Mouse (Mus musculus) neural tube, embryonic 12.5 days (tissue): ENCODE measurements around the gene Angpt4. TPM values are rescaled to one million over a fixed set of nuclear protein-coding genes. Genes with fewer than 3 reads are reported as not detected.

ENCODE experiments used
- ATAC-seq: fragments of 200-750 bp; cut with Nextera tagmentation; 2 replicates; pipeline ENCODE4 v1.8.0; 2017; ENCODE audit warnings: low read depth, mild to moderate bottlenecking, moderate TSS enrichment, moderate library complexity; ENCODE audit not compliant: low FRiP score
- H3K27ac ChIP-seq: fragments of 300-500 bp; sonication (generic); 2 replicates; pipeline ENCODE4 v1.5.1; 2016
- H3K27me3 ChIP-seq: fragments of 300-500 bp; sonication (generic); replicated peaks from 2 replicates; pipeline ENCODE4 v1.6.1; 2016; ENCODE audit warnings: mild to moderate bottlenecking
- H3K36me3 ChIP-seq: fragments of 300-500 bp; sonication (generic); 2 replicates; pipeline ENCODE4 v1.6.1; 2016; ENCODE audit warnings: mild to moderate bottlenecking
- H3K4me1 ChIP-seq: fragments of 300-500 bp; sonication (generic); 2 replicates; pipeline ENCODE4 v1.6.1; 2016
- H3K4me2 ChIP-seq: fragments of 300-500 bp; sonication (generic); replicated peaks from 2 replicates; pipeline ENCODE4 v1.6.1; 2016; ENCODE audit warnings: mild to moderate bottlenecking
- H3K4me3 ChIP-seq: fragments of 300-500 bp; sonication (generic); 2 replicates; pipeline ENCODE4 v1.5.1; 2016
- H3K9ac ChIP-seq: fragments of 300-500 bp; sonication (generic); 2 replicates; pipeline ENCODE4 v1.6.1; 2016; ENCODE audit warnings: mild to moderate bottlenecking
- H3K9me3 ChIP-seq: fragments of 300-500 bp; sonication (generic); 2 replicates; pipeline ENCODE4 v1.6.1; 2016; ENCODE audit warnings: mild to moderate bottlenecking
- WGBS: fragments of 180-500 bp; shearing (Covaris S2); methylation state at CpG from one replicate; pipeline ENCODE4 v1.1.7; 2016; 5-methylcytosine and 5-hydroxymethylcytosine counted together
- polyA plus RNA-seq: library from polyadenylated mRNA; unstranded; fragments of >200 nt; fragmentation: Nextera tagmentation; extraction: Ambion mirVana; gene quantifications from 2 replicates; pipeline ENCODE4 v1.2.1, GENCODE M21; 2016

Gene Angpt4
- polyA plus RNA-seq, 1 experiment from 2014 or later: 0.39 TPM

DNA sequence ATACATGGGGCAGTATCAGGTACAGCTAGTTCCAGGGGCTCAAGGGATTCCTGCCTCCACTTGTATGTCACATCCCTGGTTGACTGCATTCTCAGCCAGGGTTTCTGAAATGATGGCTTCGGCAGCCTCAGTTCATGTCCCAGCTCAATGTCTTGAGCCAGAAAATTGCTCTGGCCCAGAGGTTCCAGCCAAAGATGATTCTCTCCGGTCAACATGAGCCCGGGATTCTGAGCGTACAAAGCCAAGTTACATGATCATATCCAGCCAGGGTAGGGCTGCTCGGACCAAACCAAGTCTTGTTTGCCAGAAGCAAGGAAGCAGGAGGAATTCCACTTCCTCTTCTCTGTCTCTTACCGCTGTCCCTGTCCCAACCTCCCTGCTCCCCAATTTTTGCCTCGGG is 37.3 kb downstream of the Angpt4 start:
- Histone ChIP-seq H3K9ac (no peak overlapping the region), H3K4me1 (no peaks in the 10 kb centered on the region), H3K27me3 (no peaks in the 10 kb centered on the region), H3K27ac (no peak overlapping the region), H3K36me3 (no peaks in the 10 kb centered on the region), H3K4me2 (no peak overlapping the region), H3K4me3 (no peak overlapping the region), H3K9me3 (no peaks in the 10 kb centered on the region)
- no peak for ATAC-seq
- 84% methylated on average over 7 of the region's 7 CpGs for WGBS

DNA sequence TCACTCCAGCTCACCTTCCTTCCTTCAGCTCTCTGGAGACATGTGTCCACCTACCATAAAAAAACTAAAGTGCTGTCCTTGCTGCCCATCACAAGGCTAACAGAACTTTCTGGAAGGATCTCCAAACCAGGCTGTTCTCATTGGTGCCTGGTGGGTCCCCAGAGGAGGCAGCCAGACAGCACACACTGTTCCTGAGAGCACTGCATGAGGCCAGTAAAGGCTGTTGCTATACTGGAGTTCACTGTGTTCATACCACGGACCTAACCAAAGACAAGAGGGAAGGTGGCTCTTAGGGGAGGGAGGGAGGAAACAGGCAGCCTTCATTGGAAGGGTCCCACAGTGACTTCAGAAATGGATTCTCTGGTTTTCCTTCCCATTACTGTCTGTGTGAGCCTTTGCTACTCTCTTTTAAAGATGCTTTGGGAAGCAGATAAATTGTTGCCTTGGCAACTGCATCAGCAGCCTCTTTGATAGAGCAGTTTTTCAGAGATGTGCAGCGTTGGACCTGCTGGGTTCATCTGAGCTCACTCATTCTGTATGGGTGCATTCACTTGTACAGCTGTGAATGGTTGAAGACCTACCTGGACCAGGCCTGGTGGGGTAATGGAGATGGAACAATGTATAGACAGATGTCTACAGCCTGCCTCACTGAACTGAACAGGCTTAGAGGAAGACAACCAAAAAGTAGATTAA is 38.2 kb downstream of the Angpt4 start:
- H3K27ac ChIP-seq: no peak overlapping the region
- H3K36me3 ChIP-seq: no peaks in the 10 kb centered on the region
- WGBS: 77% methylated on average over 2 of the region's 2 CpGs
- ATAC-seq: no peak
- no peak overlapping the region for H3K4me3 ChIP-seq
- no peak overlapping the region for H3K9ac ChIP-seq
- H3K4me2 ChIP-seq: no peak overlapping the region
- H3K4me1 ChIP-seq: no peaks in the 10 kb centered on the region
- no peaks in the 10 kb centered on the region for H3K27me3 ChIP-seq
- H3K9me3 ChIP-seq: no peaks in the 10 kb centered on the region

DNA sequence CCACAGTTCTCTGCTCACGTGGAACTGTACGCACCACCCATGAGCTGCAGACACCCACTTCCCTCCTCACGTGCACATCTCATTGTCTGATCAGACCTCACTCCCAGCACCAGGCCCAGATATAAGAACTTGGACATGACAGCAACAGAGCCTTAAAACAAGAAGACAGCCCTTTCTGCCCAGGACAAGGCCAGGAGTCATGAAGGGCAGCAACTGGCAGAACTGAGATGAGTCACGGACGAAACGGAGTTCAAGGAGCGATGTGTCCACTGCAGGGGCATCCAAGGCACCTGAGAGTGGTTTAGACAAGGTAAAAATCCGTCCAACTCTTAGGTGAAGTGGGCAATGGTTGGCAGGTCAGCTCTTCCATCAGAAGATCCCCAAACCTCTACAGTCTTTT is 42.7 kb downstream of the Angpt4 start:
- H3K4me1 ChIP-seq: no peaks in the 10 kb centered on the region
- no peak overlapping the region for H3K9ac ChIP-seq
- no peak overlapping the region for H3K27ac ChIP-seq
- no peak overlapping the region for H3K4me3 ChIP-seq
- no peak for ATAC-seq
- no peaks in the 10 kb centered on the region for H3K36me3 ChIP-seq
- WGBS: 88% methylated on average over 8 of the region's 8 CpGs
- H3K9me3 ChIP-seq: no peaks in the 10 kb centered on the region
- H3K27me3 ChIP-seq: no peaks in the 10 kb centered on the region
- no peak overlapping the region for H3K4me2 ChIP-seq

DNA sequence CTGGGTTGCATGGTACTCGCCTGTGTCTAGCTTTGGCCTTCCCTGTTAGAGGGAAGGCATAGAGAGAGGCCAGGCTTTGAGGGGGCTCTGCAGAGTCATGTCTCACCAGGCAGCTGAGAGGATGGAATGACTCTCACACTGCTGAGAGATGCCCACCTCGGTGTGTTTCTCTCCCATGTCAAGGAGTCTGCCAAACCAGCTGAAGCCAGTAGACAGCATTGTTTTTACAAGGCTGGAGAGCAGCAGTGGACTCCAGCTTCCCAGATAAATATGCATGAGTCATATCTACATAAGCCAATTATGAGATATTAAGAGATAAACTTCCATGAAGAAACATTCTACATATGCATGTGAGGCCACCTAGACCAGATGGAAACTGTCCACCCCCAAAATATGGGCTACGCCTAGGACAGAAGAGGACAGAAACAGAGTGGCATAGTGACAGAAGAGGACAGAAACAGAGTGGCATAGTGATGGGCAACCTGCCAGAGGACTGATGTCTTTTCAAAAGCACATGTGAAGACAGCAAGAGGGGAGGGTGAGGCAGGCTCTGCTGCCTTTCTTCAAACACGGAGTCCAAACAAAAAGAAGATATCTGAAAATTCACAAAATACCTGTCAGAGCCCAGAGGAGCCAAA is 45.6 kb downstream of the Angpt4 start:
- Histone ChIP-seq H3K4me3 (no peak overlapping the region), H3K27me3 (no peaks in the 10 kb centered on the region), H3K36me3 (no peaks in the 10 kb centered on the region), H3K27ac (no peak overlapping the region), H3K4me2 (no peak overlapping the region), H3K9ac (no peak overlapping the region), H3K4me1 (no peaks in the 10 kb centered on the region; the same call in 1 of the 2 replicates), H3K9me3 (no peaks in the 10 kb centered on the region)
- no peak for ATAC-seq
- WGBS: 86% methylated on average over 4 of the region's 4 CpGs

GRCm38 (mm10) chr2:151959274-151959673 is 48.3 kb downstream of the Angpt4 start:
- H3K9ac ChIP-seq: no peak overlapping the region
- H3K4me3 ChIP-seq: no peak overlapping the region
- no peak for ATAC-seq
- H3K36me3 ChIP-seq: no peaks in the 10 kb centered on the region
- WGBS: 36% methylated on average over 5 of the region's 5 CpGs
- no peak overlapping the region for H3K4me2 ChIP-seq
- H3K4me1 ChIP-seq: peaks cover 14% of the 10 kb centered on the region
- no peaks in the 10 kb centered on the region for H3K27me3 ChIP-seq
- H3K9me3 ChIP-seq: no peaks in the 10 kb centered on the region
- no peak overlapping the region for H3K27ac ChIP-seq

DNA sequence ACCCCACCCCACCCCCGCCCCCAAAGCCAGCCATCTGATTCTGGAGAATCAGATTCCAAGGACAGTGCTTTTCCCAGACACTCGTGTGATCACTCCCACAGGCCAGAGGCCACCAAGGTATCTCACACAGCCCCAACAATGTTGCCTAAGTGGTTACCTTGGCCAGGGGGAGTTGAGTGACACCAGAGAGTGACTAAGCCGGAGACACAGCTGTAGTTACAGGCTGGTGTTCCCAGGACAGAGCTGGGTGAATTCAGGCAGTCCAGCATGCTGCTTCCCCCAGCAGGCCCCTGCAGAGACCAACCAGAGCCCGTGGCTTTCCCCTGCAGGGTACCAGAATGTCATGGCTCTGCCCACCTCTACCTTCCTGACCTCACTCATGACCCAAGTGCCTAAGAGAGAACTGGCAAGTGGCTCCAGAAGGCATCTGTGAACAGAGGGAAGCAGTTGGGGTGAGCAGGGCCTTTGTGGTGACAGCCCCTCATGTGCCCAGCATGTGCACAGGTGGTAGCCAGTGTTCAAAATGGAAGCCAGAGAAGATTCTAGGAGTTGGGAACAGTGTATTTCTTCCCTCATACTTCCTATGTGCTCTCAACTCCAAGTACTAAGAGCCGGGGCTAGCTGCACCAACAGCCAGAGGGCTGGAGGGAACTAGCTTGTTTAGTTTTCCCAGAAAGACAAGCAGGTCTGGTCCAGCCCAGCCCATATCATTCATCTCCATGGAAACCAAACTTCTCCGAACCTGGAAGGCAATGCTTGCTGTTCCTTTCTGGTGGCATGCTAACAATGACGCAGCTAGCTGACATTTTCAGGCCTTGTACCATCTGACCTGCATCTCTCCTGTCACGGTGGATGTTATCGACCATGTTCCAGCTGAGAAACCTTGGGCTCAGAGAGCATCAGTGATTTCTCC is 50.5 kb downstream of the Angpt4 start:
- WGBS: 56% methylated on average over 9 of the region's 9 CpGs
- no peaks in the 10 kb centered on the region for H3K9me3 ChIP-seq
- H3K4me1 ChIP-seq: peaks cover 23% of the 10 kb centered on the region
- H3K36me3 ChIP-seq: no peaks in the 10 kb centered on the region
- no peak overlapping the region for H3K9ac ChIP-seq
- no peak overlapping the region for H3K27ac ChIP-seq
- ATAC-seq: no peak
- H3K4me2 ChIP-seq: no peak overlapping the region
- no peaks in the 10 kb centered on the region for H3K27me3 ChIP-seq
- no peak overlapping the region for H3K4me3 ChIP-seq

- Histone ChIP-seq H3K9me3 (no peaks in the 10 kb centered on the region), H3K9ac (no peak overlapping the region), H3K4me3 (no peak overlapping the region), H3K36me3 (no peaks in the 10 kb centered on the region), H3K27ac (no peak overlapping the region), H3K27me3 (no peaks in the 10 kb centered on the region), H3K4me2 (no peak overlapping the region), H3K4me1 (peaks cover 31% of the 10 kb centered on the region)
- 68% methylated on average over 10 of the region's 10 CpGs for WGBS
- no peak for ATAC-seq
Measured at GRCm38 (mm10) chr2:151962474-151962873, 51.5 kb downstream of the Angpt4 start.

DNA sequence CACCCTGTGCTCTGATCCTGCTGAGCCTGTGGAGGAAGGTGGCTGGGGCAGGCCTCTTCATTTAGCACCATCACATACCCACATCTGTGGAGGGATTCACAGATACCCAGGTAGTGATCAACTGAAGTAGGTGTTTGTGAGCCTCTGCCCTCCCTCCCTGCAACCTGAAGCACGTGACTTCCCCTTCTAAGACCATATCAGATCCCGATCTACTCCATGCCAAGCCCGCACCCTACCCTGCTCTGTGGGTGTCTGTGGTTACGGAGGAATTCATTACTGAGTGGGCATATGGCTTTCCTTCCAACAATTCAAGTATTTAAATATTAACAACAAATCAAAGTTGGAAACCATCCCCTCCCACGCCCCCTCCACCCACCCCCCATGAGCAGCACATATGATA is 52.3 kb downstream of the Angpt4 start:
- H3K4me2 ChIP-seq: no peak overlapping the region
- no peaks in the 10 kb centered on the region for H3K36me3 ChIP-seq
- no peaks in the 10 kb centered on the region for H3K27me3 ChIP-seq
- no peak overlapping the region for H3K9ac ChIP-seq
- WGBS: 87% methylated on average over 5 of the region's 5 CpGs
- H3K9me3 ChIP-seq: no peaks in the 10 kb centered on the region
- peaks cover 39% of the 10 kb centered on the region for H3K4me1 ChIP-seq
- no peak overlapping the region for H3K4me3 ChIP-seq
- H3K27ac ChIP-seq: no peak overlapping the region
- ATAC-seq: no peak

- WGBS: 3% methylated on average over 9 of the region's 9 CpGs
- H3K4me1 ChIP-seq: peaks cover 46% of the 10 kb centered on the region
Measured at GRCm38 (mm10) chr2:151964052-151964451, 53.0 kb downstream of the Angpt4 start.

GRCm38 (mm10) chr2:151967176-151967750 is 56.3 kb downstream of the Angpt4 start:
- peaks cover 14% of the 10 kb centered on the region; the same call in 1 of the 2 replicates for H3K36me3 ChIP-seq
- WGBS: 26% methylated on average over 9 of the region's 9 CpGs
- H3K27me3 ChIP-seq: no peaks in the 10 kb centered on the region
- H3K9me3 ChIP-seq: no peaks in the 10 kb centered on the region
- peaks cover 72% of the 10 kb centered on the region for H3K4me1 ChIP-seq
- peak overlapping the region; percentile 72 for H3K4me2 ChIP-seq
- H3K4me3 ChIP-seq: peak overlapping the region; percentile 11; the same call in 1 of the 2 replicates
- peak; percentile 3; the same call in 1 of the 2 replicates for ATAC-seq
- peak overlapping the region; percentile 75; the same call in 1 of the 2 replicates for H3K27ac ChIP-seq
- peak overlapping the region; percentile 38; the same call in 1 of the 2 replicates for H3K9ac ChIP-seq

More at GRCm38 (mm10) chr2:151964052-151964451, 53.0 kb downstream of the Angpt4 start:
- Histone ChIP-seq H3K27me3 (no peaks in the 10 kb centered on the region), H3K9me3 (no peaks in the 10 kb centered on the region), H3K9ac (no peak overlapping the region), H3K36me3 (peaks cover 4% of the 10 kb centered on the region; the same call in 1 of the 2 replicates), H3K4me3 (no peak overlapping the region), H3K4me2 (peak overlapping the region; percentile 19; the same call in 1 of the 2 replicates), H3K27ac (no peak overlapping the region)
- no peak for ATAC-seq

GRCm38 (mm10) chr2:151967792-151968191 is 56.8 kb downstream of the Angpt4 start:
- Histone ChIP-seq H3K4me1 (peaks cover 72% of the 10 kb centered on the region), H3K9me3 (no peaks in the 10 kb centered on the region), H3K27ac (peak overlapping the region; percentile 75; the same call in 1 of the 2 replicates), H3K36me3 (peaks cover 14% of the 10 kb centered on the region; the same call in 1 of the 2 replicates), H3K4me3 (no peak overlapping the region), H3K27me3 (no peaks in the 10 kb centered on the region; the same call in 1 of the 2 replicates), H3K4me2 (peak overlapping the region; percentile 72), H3K9ac (peak overlapping the region; percentile 38; the same call in 1 of the 2 replicates)
- ATAC-seq: no peak
- WGBS: 86% methylated on average over 2 of the region's 2 CpGs
